Mouse (Mus musculus) frontal cortex, adult 2 months (tissue): ENCODE measurements around the gene Irs2. TPM values are rescaled to one million over a fixed set of nuclear protein-coding genes. Genes with fewer than 3 reads are reported as not detected.

ENCODE experiments used
- DNase-seq, 2 experiments: peaks; one replicate each; pipeline ENCODE4 v3.0.0; 2022; ENCODE audit warnings: low spot score in 1 of 2; ENCODE audit errors: extremely low spot score in 1 of 2
- polyA plus RNA-seq: library from polyadenylated mRNA; depleted of rRNA; stranded (reverse); fragments of >200 nt; gene quantifications from 2 replicates; pipeline ENCODE4 v1.2.3, GENCODE M21; 2012

Irs2 gene
- polyA plus RNA-seq, 1 experiment, result 13.0 TPM

- no peak for DNase-seq
Observed at GRCm38 (mm10) chr8:11010398-11010797, 2.1 kb upstream of the Irs2 start.

GRCm38 (mm10) chr8:11009431-11010071, 1.3 kb upstream of the Irs2 start:
- peak; percentile 46 to 80 for DNase-seq

- peak; percentile 93 to 98 for DNase-seq
Observed at GRCm38 (mm10) chr8:11008842-11009420, 673 bp upstream of the Irs2 start.

DNA sequence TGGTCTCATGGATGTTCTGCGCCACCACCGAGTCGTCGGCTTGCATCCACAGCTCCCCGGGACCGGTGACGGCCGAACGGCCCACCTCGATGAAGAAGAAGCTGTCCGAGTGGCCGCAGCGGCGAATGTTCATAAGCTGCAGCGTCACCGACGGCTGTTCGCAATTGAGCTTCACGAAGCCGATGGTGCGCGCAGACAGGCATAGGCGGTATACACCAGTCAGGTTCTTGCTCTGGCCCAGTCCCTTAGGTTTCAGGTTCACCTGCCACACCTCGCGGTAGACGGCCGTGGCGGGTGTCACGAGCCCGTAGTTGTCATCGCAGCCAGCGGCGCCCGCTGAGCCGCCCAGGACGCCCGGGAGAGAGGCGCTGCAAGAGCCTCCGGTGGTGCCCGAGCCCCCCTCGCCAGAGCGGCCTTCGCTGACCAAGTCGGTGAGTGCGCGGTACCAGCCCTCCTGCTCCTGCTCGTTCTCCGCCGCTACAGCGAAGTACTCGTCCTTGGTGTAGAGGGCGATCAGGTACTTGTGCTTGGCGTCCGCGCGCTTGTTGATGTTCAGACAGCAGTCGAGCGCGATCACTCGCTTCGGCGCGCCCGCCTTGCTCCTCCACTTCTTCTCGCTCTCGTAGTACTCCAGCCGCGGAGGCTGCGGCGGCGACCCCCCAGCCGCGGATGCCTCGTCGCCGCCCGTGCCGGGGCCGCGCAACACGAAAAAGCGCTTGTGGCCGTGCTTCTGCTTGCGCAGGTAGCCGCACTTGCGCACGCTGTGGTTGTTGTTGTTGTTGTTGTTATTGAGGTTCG, 478 bp downstream of the Irs2 start:
- peak in 1 of 2 experiments; percentile 54 for DNase-seq

DNA sequence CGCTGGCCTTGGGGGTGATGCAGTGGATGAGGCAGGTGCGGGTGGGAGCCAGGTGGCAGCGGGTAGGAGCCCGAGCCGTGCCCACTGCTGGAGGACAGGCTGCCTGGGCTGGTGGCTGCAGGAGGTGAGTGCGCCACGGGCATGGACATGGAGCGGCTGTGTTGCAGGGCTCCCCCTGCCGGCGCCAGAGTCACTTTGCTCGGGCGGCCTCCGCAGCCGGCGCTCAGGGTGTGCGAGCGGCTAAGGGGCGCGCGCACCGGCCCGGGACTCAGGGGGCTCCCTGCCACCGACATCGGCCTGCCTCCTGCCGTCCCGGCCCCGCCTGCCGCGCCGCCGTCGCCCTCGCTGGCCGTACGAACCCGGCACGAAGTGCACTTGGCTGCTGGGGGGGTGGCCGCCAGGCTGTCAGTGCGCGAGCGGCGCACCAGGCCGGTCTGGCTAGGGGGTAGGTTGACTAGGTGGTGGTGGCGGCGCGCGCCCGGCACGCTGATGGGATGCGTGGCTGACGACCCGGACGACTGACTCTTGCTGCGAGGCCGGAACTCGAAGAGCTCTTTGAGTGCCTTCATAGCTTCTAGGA, 1.2 kb downstream of the Irs2 start:
- peak; percentile 74 to 90 for DNase-seq

- no peak for DNase-seq
Observed at GRCm38 (mm10) chr8:11006276-11006630, 2.0 kb downstream of the Irs2 start.

DNA sequence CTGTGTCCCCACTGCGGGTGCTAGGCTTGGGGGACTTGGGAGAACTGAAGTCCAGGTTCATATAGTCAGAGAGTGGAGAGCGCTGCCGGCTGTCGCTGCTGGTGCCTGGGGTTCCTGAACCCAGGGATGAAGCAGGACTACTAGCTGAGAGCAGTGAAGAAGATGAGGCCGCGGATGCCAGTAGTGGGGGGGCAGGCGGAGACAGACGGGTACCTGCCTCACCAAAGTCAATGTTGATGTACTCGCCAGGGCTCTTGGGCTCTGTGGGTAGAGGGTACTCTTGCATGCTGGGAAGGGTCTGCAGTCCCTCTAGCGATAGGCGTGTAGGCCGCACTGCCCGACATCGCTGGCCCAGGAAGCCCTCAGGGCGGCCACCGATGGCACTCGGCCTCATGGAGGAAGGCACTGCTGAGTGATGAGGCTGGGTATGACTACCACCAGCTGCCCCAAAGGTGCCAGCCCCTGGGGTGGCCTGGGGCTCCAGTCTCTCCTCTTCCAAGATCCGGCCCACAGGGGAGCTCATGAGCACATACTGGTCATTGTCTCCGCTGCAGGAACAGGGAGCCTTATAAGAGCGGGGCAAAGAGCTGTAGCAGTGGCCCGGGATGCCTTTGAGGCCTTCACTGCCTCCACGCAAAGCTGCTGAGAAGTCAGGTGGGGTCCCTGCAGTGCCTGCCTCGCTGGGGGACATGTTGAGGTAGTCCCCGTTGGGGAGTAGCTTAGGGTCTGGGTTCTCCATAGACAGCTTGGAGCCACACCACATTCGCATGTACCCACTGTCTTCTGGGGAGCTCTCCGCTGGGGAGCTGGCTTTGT, 2.6 kb downstream of the Irs2 start:
- DNase-seq, result no peak

DNA sequence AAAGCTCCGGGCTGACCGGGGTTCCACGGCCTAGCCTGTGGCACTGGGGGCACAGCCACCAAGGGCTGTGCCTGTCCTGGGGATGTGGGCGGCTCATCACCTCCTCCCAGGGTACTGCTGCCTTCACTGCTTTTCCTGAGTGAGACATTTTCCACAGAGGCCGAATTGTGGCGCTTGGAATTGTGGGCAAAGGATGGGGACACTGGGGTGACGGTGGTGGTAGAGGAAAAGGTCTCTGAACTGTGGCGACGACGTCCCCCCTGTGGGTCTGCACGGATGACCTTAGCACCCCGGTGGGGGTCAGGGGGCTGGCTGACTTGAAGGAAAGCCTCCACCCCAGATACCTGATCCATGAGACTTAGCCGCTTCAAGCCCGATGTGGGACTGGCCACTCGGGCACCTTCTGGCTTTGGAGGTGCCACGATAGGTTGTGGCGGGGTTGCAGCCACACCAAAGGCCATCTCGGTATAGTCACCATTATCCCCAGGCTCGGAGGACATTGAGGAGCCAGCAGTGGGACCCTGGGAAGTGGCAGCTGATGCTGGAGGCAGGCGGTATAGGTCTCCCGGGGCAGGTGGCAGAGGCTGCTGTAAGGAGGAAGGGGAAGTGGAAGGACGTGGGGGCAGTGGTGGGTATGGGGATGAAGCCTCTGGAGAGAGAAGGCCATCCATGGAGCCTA, 3.3 kb downstream of the Irs2 start:
- no peak for DNase-seq

DNA sequence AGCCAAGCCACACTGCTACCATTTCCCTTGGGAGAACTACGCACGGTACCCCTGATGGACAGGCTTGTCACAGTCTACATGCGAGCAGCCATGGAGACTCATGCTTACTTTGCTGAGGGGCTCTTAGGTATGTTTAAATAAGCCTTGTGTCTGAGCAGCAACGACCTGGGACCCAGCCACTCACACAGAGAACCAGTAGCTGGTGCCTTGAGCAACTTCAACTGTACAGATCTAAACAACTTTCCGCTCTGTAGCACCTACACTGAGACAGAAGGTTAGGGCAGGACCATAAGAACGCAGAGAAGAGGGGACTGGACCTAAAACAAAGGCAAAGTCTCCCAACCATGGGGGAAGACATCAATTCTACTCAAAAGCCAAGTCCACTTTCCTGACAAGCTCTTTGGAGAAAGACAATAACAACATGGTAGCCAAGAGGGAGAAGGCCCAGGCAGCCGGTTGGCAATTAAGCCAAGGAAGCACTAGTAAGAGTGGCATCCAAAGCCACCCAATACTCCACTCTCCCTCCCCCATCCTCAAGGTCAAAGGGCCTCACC, 4.3 kb downstream of the Irs2 start:
- DNase-seq, result no peak

- DNase-seq, result no peak
Observed at GRCm38 (mm10) chr8:11003253-11003652, 5.0 kb downstream of the Irs2 start.

DNA sequence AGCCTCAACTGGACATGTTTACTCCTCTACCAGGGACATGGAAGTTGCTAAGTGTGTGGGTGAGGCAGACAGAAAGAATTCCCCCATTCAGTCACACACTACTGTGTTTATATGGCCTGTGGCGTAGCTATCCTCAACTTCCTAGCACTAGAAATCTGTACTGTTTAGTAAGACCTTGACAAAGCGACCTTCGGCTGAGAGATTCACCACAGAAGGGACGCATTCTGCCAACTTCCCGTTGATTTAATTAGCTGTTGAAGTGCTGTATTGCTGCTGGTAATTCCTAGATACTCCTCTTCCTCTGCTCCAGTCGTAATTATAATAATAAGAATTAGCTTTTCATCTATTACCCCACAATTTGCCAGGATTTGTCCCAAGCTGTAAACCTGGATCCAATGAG, 5.4 kb downstream of the Irs2 start:
- DNase-seq, result no peak

GRCm38 (mm10) chr8:11001062-11001549, 7.2 kb downstream of the Irs2 start:
- DNase-seq, result peak in 1 of 2 experiments; percentile 62

- no peak for DNase-seq
Observed at GRCm38 (mm10) chr8:10999538-10999937, 8.7 kb downstream of the Irs2 start.

DNA sequence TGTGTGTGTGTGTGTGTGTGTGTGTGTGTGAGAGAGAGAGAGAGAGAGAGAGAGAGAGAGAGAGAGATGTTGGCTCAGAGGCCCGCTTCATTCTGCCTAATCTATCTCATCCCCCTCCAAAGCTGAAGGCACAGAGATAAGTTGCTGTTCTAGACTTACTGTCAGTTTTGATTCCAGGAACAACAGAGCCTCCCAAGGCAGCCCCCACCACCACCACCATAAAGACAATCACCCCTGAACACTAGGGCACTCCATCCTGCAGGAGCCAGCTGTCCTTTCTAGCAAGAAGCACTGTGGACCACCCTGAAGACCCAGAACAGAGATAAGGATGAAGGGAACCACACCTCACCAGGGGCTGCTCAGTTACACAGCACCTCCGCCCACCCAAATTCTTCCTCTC, 12.0 kb downstream of the Irs2 start:
- DNase-seq, result no peak

- no peak for DNase-seq
Observed at GRCm38 (mm10) chr8:10995756-10996155, 12.5 kb downstream of the Irs2 start.

GRCm38 (mm10) chr8:10994390-10994954, 13.8 kb downstream of the Irs2 start:
- no peak for DNase-seq

- DNase-seq, result no peak
Observed at GRCm38 (mm10) chr8:10993582-10994216, 14.6 kb downstream of the Irs2 start.

DNA sequence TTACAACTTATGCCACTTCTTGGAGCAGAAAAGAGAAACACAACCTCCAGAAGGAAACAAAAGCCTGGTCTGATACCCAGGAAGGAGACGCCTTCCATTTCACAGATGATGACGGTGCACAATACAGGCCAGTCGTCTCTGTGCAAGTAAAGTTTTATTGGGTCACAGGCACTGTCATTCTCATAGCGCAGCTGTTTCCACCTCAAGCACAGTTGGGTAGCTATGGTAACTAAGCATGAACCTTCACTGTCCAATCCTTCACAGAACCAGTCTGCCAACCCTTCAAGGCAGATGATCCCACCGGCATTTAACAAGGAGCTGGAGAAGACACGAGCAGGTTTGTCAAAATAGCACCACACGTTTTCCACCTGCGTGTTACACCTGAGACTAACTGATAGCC, 16.2 kb downstream of the Irs2 start:
- DNase-seq, result no peak

DNA sequence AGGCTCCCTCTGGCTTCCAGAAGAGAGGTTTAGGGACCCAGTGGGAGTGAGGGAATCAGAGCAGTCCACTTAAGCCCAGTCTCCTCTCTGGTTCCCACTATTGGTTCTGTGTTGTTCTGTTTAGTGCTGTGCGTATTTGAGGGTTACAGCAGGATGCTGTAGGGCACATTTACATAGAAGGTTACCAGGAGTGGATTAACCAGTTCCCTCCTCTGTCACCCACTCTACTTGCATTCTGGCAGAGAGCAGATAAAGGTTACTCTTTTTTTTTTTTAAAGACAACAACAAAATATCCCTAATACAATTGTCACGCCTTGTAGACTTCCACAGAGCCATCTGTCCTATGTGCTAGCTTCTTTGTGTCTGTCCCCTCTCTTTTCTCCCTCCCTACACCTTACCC, 16.9 kb downstream of the Irs2 start:
- DNase-seq, result no peak
